Mouse (Mus musculus) ES-E14 (cell line): ENCODE results near the gene Pex26.

Experiments
- HCFC1 ChIP-seq: IDR thresholded peaks from 2 replicates; pipeline ENCODE4 v1.6.1; 2012; ENCODE audit warnings: low read length, inconsistent platforms, borderline replicate concordance; ENCODE audit not compliant: insufficient read depth
- MAFK ChIP-seq: IDR thresholded peaks from 2 replicates; pipeline ENCODE4 v1.6.1; 2014; ENCODE audit warnings: mild to moderate bottlenecking, low read depth, low read length, inconsistent platforms; ENCODE audit not compliant: insufficient read depth
- ZC3H11A ChIP-seq: IDR thresholded peaks from 2 replicates; pipeline ENCODE4 v1.6.1; 2012; ENCODE audit warnings: low read depth, mild to moderate bottlenecking, inconsistent platforms, low read length, borderline replicate concordance
- ZNF384 ChIP-seq: IDR thresholded peaks from 2 replicates; pipeline ENCODE4 v1.6.1; 2012; ENCODE audit warnings: low read depth, low read length, inconsistent platforms

DNA sequence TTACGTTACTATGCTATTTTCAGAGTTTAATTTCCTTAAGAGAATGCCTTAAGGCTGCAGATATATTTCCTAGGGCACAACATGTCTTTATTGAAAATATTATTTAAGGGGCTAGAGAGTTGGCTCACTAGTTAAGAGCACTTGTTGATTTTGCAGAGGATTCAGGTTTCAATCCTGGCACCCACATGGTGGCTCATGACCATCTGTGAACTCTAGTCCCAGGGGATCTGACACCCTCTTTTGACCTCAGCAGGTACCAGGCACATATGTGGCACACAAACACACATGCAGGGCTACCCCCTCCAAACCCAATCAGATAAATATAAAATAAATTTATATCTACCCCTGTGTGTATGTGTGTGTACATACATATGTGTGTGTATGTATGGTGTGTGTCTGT is 44.2 kb upstream of the Pex26 start:
- TF ChIP-seq MAFK: no peak
- no peak for TF ChIP-seq ZC3H11A
- no peak for TF ChIP-seq HCFC1
- no peak for TF ChIP-seq ZNF384
